Mouse (Mus musculus) right cerebral cortex, postnatal 10 days (tissue): Measurements from ENCODE around the gene Inpp4b.
A peak's percentile ranks its signal among the peaks of the same experiment; 100 is the strongest.

Experiments used
- DNase-seq, 2 experiments: peaks; one replicate each; pipeline ENCODE4 v3.0.0; 2021; ENCODE audit warnings: low spot score in 2 of 2

Inpp4b gene

GRCm38 (mm10) chr8:81342236-81342998 is at the start of gene Inpp4b:
Gene Inpp4b, plus strand, starts transcription at chr8:81342556.
- peak; percentile 83 to 85 for DNase-seq

DNA sequence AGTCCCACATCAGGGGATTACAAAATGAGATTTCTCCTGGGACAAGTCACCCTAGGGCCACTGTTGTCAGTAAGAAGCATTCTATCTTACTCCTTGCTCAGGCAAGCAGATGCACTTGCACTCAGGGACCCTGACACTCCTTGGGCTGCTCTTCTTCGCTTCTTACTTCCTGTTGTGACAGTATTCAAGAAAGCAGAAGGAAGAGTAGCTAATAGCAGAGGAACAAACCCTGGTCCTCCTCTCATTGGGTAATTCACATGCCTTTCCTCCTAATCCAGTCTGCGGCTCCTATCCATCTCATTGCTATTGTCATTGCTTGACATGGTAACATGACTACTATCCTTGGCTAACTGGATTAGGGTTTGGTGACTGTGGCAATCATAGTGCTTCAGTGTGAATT is 7.1 kb upstream of the Inpp4b start:
- no peak for DNase-seq

GRCm38 (mm10) chr8:81341191-81341590 is 1.2 kb upstream of the Inpp4b start:
- no peak for DNase-seq

DNA sequence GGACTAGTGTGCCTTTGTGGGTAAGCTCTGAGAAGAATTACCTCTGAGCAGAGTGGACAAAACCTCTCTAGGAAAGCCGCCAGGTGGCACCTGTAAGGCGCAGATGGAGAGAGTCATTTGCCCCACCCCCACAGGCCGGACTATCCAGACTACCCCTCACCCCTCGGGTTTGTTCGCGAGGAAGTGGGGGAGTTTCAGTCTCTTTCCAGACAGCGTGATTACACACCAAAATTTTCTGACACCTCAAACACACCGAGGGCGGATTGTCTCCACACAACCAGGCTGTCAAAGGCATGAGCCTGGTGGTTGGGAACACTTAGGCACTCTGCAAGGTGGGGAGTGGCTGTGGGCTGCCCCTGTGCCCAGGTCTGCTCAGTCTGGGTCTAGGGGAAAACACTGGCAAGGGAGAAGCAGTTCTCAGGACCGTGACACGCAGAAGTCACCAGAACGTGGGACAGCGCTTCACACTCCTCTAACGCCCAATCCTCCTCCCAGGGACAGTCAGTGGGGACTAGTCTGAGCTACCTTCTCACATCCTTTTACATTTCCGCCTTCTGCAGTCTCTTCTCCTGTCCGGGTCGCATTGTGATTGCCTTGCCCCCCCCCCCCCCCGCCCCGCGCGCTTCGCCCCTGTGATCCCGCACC is 643 bp upstream of the Inpp4b start:
- DNase-seq, result peak; percentile 76 to 82

- DNase-seq, result no peak
Observed at GRCm38 (mm10) chr8:81342999-81343302, 595 bp downstream of the Inpp4b start.

GRCm38 (mm10) chr8:81345170-81345697 is 2.9 kb downstream of the Inpp4b start:
- DNase-seq, result no peak

- DNase-seq, result peak; percentile 54 to 62
Observed at GRCm38 (mm10) chr8:81349452-81349851, 7.1 kb downstream of the Inpp4b start.

GRCm38 (mm10) chr8:81353460-81353859 is 11.1 kb downstream of the Inpp4b start:
- DNase-seq, result no peak

DNA sequence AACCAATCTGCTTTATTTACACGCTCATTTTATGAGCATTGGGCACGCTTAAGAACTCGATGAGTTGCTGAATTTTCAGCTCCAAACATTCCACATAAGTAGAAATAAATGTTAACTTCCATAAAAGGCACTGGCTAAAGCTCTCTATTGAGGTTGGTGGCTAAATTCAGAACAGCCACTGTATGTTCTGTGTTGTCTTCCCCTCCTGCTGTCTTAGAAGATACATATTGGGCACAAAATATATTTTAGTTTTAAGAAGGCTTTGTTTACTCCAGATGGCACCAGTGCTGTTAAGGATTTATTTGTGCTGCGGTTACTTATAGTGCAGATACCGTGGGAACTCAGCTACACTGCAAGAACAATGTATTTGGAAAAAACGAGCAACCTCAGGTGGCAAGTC is 15.8 kb downstream of the Inpp4b start:
- DNase-seq, result no peak

DNA sequence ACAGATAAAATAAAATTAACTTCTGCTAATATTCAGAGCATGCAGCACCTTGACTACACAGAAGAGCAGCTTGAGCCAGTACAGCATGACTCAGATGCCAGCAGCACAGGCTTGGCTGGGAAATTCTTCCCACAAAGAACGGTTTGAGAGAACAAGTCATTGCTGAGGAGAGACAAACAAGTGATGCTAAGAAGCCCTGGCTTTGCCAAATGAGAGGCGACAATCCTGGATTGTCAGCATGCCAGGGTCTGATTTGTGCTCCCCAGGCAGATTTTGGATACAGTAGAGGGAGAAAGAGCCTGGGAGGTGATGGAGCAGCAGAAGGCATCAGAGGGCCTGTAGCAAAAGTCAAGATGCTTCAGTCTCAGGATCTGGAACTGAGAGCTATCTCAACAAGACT is 18.2 kb downstream of the Inpp4b start:
- peak; percentile 48 to 62 for DNase-seq

GRCm38 (mm10) chr8:81361162-81361561 is 18.8 kb downstream of the Inpp4b start:
- no peak for DNase-seq

DNA sequence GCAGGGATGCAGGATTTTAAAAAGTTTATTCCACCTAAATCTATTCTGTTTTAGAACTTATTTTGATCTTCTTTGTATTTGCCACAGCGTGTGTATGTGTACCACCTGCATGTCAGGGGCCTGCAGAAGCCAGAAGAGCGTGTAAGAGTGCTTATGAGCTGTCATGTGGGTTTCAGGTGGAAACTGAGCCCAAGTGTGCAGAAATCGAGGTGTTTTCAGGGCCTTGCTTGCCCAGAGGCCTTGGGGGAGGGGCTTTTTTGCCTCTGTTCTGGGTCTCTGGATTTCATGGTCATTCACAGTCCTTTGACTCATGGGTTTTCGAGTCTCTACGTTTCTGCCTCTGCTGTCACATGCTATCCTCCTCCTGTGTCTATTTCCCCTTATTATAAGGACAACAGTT is 28.3 kb downstream of the Inpp4b start:
- no peak for DNase-seq

- no peak for DNase-seq
Observed at GRCm38 (mm10) chr8:81371844-81372243, 29.5 kb downstream of the Inpp4b start.

GRCm38 (mm10) chr8:81374877-81375475 is 32.6 kb downstream of the Inpp4b start:
- DNase-seq, result no peak

- DNase-seq, result peak; percentile 27 to 55
Observed at GRCm38 (mm10) chr8:81388953-81389352, 46.6 kb downstream of the Inpp4b start.

DNA sequence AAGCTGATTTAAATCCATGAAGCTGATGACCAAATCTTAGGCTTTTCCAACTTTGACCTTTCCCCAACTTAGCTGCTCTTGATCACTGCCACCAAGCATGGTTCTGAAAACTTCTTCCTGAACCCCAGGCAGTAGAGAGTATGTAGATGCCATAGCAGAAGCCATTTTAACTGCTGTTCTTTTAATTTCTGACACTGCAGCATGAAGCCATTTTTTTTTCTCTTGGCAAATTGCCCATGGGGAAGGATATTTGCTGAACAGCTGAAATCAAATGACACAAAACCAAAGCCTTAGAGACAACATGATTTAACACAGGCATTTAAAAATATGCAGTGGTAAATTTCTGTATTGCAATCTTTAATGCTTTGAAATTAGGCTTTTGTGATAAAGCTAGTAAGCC is 56.7 kb downstream of the Inpp4b start:
- DNase-seq, result no peak

DNA sequence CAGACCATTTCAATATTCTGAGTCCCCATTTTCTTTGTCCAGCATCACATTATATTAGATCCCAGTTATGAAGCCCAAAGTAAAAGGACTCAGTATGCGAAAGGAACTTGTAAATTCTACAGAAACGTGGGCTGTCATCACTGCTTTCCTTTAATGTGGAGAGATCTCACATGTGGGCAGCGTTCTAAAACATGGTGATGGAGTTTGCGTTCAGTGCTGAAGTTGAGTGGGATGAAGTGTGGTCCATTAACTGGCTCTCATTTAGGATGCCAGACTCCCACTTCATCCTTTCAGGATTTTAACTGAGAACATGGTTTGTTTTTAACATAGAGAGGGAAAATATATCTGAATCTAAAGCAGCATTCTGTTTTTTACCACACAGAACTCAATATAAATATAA is 57.1 kb downstream of the Inpp4b start:
- peak; percentile 26 to 46 for DNase-seq

DNA sequence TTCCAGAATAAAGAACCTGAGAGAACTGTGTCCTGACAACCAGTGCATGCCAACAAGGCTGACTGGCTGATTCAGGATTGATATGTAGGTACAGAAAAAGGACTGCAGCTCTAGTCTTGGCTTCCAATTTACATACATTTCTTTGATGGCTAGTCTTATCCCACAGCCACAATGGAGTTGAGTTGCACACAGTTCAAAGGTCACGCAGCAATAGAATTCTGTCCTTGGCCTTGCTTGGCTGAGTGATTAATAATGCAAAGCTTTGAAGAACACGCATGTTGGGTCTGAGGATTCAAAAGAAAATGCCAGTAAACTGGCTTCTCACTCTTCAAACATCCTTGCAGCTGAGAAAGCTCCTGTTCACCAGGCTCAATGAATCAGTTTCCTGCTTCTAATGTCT is 70.4 kb downstream of the Inpp4b start:
- DNase-seq, result no peak

GRCm38 (mm10) chr8:81443957-81444356 is 101.6 kb downstream of the Inpp4b start:
- DNase-seq, result no peak

DNA sequence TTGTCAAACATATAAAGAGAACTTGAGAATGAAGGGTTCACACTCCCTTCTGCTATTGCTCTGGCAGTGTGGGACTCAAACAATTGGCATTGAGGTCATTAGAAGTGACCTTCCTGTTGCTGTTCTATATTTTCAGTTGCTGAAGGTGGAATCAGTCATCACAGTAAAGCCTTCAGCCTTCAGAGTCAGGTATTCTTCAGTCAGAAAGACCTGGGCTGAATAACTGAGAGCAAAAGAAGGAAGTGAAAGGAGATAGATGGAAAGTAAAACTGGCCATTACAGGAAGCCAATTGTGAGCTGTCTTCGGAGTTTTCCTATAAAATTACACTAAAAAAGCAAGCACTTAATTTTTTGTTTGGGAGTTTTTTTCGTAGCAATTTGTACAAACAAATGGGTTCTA is 107.4 kb downstream of the Inpp4b start:
- no peak for DNase-seq

GRCm38 (mm10) chr8:81452082-81452481 is 109.7 kb downstream of the Inpp4b start:
- DNase-seq, result peak; percentile 23 to 38

DNA sequence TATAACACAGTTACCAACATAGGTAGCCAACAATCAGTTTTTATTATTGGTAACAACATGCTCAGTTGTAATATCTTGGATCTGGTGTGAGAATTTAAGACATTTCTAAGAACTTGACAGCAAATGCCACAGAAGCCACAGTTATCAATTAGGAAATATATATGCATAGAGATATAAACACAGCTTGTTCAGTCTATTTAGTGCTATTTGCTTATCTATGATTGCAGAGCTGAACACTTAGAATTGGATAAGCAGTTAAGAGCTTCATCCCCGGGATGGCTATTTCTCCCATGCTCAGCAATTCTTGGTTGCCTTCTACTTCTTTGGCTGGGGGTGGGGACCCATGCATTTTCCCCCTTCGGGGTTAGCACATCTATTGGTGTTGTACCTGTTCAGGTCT is 112.5 kb downstream of the Inpp4b start:
- DNase-seq, result no peak

GRCm38 (mm10) chr8:81463762-81464161 is 121.4 kb downstream of the Inpp4b start:
- no peak for DNase-seq
